Comparison of ENCODE assay signal across 22 mouse cellular contexts in genomic region chr5:90700178-90700577, GRCm38 (mm10). TPM values are rescaled to one million over a fixed set of nuclear protein-coding genes. Genes with fewer than 3 reads are reported as not detected.
A peak's percentile ranks its signal among the peaks of the same experiment; 100 is the strongest.
DNase-seq lines count a peak whose midpoint lies in the region; ATAC-seq and TF ChIP-seq lines count a peak whose summit lies in the region.
"Had no signal": no experiment of that assay in that cellular context is flagged by ENCODE, and none has a peak within 500 bp of the region (broad histone marks: within the 10 kb centered on the region; RNA-seq: fewer than 3 reads in every experiment).

No protein-coding gene starts in this region.

- no peak for TF ChIP-seq POLR2A in bone marrow macrophage, adult 2 months (IDR thresholded peaks at IDR 0.05; ENCODE audit: borderline replicate concordance, low read depth, low read length)

- H3K9ac ChIP-seq in liver, postnatal 0 days (replicated peaks), result no peak overlapping the region
- H3K9ac ChIP-seq in hindbrain, embryonic 16.5 days (ENCODE audit: low read depth, low read length), result no peak overlapping the region
- H3K9ac ChIP-seq: embryonic facial prominence, embryonic 12.5 days; forebrain, embryonic 15.5 days; heart, embryonic 13.5 days; hindbrain, embryonic 12.5 days had no signal

- WGBS in liver, postnatal 0 days (ENCODE audit: insufficient replicate concordance), result 80% methylated on average over 7 of the region's 7 CpGs
- WGBS in hindbrain, embryonic 16.5 days, result 95% methylated on average over 7 of the region's 7 CpGs

- no peak overlapping the region for H3K4me3 ChIP-seq in liver, postnatal 0 days (ENCODE audit: low read depth, low read length)
- no peak overlapping the region for H3K4me3 ChIP-seq in bone marrow macrophage, adult 2 months (ENCODE audit: insufficient read depth, low read length)
- H3K4me3 ChIP-seq in hindbrain, embryonic 16.5 days (ENCODE audit: low read length), result no peak overlapping the region
- H3K4me3 ChIP-seq: embryonic facial prominence, embryonic 12.5 days; forebrain, embryonic 15.5 days; heart, adult 2 months; heart, embryonic 13.5 days; hindbrain, embryonic 12.5 days had no signal

- 0 out of 2 replicates have a peak, but pooled peaks have one; percentile 19 for TF ChIP-seq EP300 in liver, postnatal 0 days (IDR thresholded peaks at IDR 0.05; ENCODE audit: low read depth)

- H3K9me3 ChIP-seq in liver, postnatal 0 days (ENCODE audit: low read length), result no peaks in the 10 kb centered on the region
- H3K9me3 ChIP-seq in hindbrain, embryonic 16.5 days (ENCODE audit: control insufficient read depth, low read length), result no peaks in the 10 kb centered on the region
- H3K9me3 ChIP-seq: embryonic facial prominence, embryonic 12.5 days; forebrain, embryonic 15.5 days; heart, embryonic 13.5 days; hindbrain, embryonic 12.5 days had no signal

- H3K27me3 ChIP-seq in liver, postnatal 0 days (ENCODE audit: insufficient read depth, low read length), result no peaks in the 10 kb centered on the region
- H3K27me3 ChIP-seq in hindbrain, embryonic 16.5 days (replicated peaks; ENCODE audit: control insufficient read depth, insufficient read depth, low read length), result no peaks in the 10 kb centered on the region
- H3K27me3 ChIP-seq: embryonic facial prominence, embryonic 12.5 days; forebrain, embryonic 15.5 days; heart, embryonic 13.5 days; hindbrain, embryonic 12.5 days had no signal

- H3K4me1 ChIP-seq in liver, postnatal 0 days (ENCODE audit: insufficient read depth), result no peaks in the 10 kb centered on the region; the same call in 1 of the 2 replicates
- peaks cover 30% of the 10 kb centered on the region for H3K4me1 ChIP-seq in bone marrow macrophage, adult 2 months (ENCODE audit: control insufficient read depth, insufficient read depth, low read length)
- H3K4me1 ChIP-seq in hindbrain, embryonic 16.5 days (ENCODE audit: control insufficient read depth, insufficient read depth, low read depth, low read length), result no peaks in the 10 kb centered on the region
- H3K4me1 ChIP-seq: embryonic facial prominence, embryonic 12.5 days; forebrain, embryonic 15.5 days; heart, embryonic 13.5 days; hindbrain, embryonic 12.5 days had no signal

- no peak overlapping the region for H3K27ac ChIP-seq in liver, postnatal 0 days (ENCODE audit: low read depth)
- peak overlapping the region; percentile 38 for H3K27ac ChIP-seq in bone marrow macrophage, adult 2 months (ENCODE audit: insufficient read depth, low read depth, low read length)
- H3K27ac ChIP-seq in hindbrain, embryonic 16.5 days (ENCODE audit: low read depth, low read length), result no peak overlapping the region
- H3K27ac ChIP-seq: embryonic facial prominence, embryonic 12.5 days; forebrain, embryonic 15.5 days; heart, adult 2 months; heart, embryonic 13.5 days; hindbrain, embryonic 12.5 days; hindbrain, postnatal 0 days had no signal

- ATAC-seq in liver, postnatal 0 days, result no peak
- ATAC-seq in hematopoietic stem cell, adult 5-6 weeks (replicated peaks in 1 of 2; ENCODE audit: insufficient read depth in 1 of 2, low FRiP score in 2 of 2, low TSS enrichment in 1 of 2, low read depth in 1 of 2, poor library complexity in 2 of 2, severe bottlenecking in 2 of 2), result peak; percentile 44 to 73; a peak in 2 of 4 replicates
- peak; percentile 49; the same call in 1 of the 2 replicates for ATAC-seq in neutrophil, adult 5-6 weeks (ENCODE audit: extremely low read depth, insufficient number of reproducible peaks, low FRiP score, poor library complexity, severe bottlenecking)
- ATAC-seq in hindbrain, embryonic 16.5 days, result no peak
- ATAC-seq: forebrain, embryonic 15.5 days; hindbrain, postnatal 0 days had no signal

- no peak for TF ChIP-seq CTCF in liver, postnatal 0 days (IDR thresholded peaks at IDR 0.05; ENCODE audit: low read depth)
- no peak for TF ChIP-seq CTCF in bone marrow macrophage, adult 2 months (IDR thresholded peaks at IDR 0.05; ENCODE audit: low read depth, low read length)

- no peaks in the 10 kb centered on the region for H3K36me3 ChIP-seq in liver, postnatal 0 days (replicated peaks; ENCODE audit: insufficient read depth, low read length)
- H3K36me3 ChIP-seq in hindbrain, embryonic 16.5 days (ENCODE audit: control insufficient read depth, insufficient read depth, low read length), result no peaks in the 10 kb centered on the region
- H3K36me3 ChIP-seq: embryonic facial prominence, embryonic 12.5 days; forebrain, embryonic 15.5 days; heart, embryonic 13.5 days; hindbrain, embryonic 12.5 days had no signal

- DNase-seq in liver, postnatal 0 days, result no peak
- no peak for DNase-seq in liver
- DNase-seq in kidney, postnatal 36 days, result no peak
- DNase-seq: adrenal gland, adult 8-10 months; adrenal gland, postnatal 36 days; cerebellum, adult 11 months; cerebellum, adult 8-10 months; cerebellum, postnatal 14 days; heart, adult 2 months; heart, postnatal 36 days had no signal

- no peak overlapping the region for H3K4me2 ChIP-seq in liver, postnatal 0 days (ENCODE audit: low read depth, low read length)
- no peak overlapping the region for H3K4me2 ChIP-seq in hindbrain, embryonic 16.5 days (ENCODE audit: low read length)
- H3K4me2 ChIP-seq: embryonic facial prominence, embryonic 12.5 days; forebrain, embryonic 15.5 days; heart, embryonic 13.5 days; hindbrain, embryonic 12.5 days had no signal

RNA-seq across cellular contexts. Expression of gene Cxcl5, which starts 59.0 kb away (rescaled TPM):
- polyA plus RNA-seq in liver, postnatal 0 days (2015; fragmentation: Nextera tagmentation; extraction: Ambion mirVana), result 1.7 and 1.9 TPM in 2 replicates
- polyA plus RNA-seq in bone marrow macrophage, adult 2 months (2012; ENCODE audit: insufficient read depth, insufficient read length, missing spikeins), result 0.35 TPM in 1 of 2 replicates, not detected in the other
- total RNA-seq in hematopoietic stem cell, adult 5-6 weeks (2017), result not detected in 2 replicates
- total RNA-seq in neutrophil, adult 5-6 weeks (2017), result 0.25 and 0.81 TPM in 2 replicates
- 0.29 and 0.61 TPM in 2 replicates for polyA plus RNA-seq in hindbrain, embryonic 16.5 days (2015; fragmentation: Nextera tagmentation; extraction: Ambion mirVana)
- total RNA-seq: adrenal gland, adult 8-10 months; adrenal gland, postnatal 36 days; gastrocnemius, adult 8-10 months; hindbrain, postnatal 0 days had no signal
- polyA plus RNA-seq: forebrain, embryonic 11.5 days had no signal

RNA-seq across cellular contexts. Expression of gene Rassf6, which starts 59.7 kb away (rescaled TPM):
- polyA plus RNA-seq in liver, postnatal 0 days (2015; fragmentation: Nextera tagmentation; extraction: Ambion mirVana), result 7.1 and 7.9 TPM in 2 replicates
- not detected in 2 replicates for polyA plus RNA-seq in bone marrow macrophage, adult 2 months (2012; ENCODE audit: insufficient read depth, insufficient read length, missing spikeins)
- total RNA-seq in hematopoietic stem cell, adult 5-6 weeks (2017), result 2.0 and 5.3 TPM in 2 replicates
- 4.8 and 5.5 TPM in 2 replicates for total RNA-seq in neutrophil, adult 5-6 weeks (2017)
- polyA plus RNA-seq in hindbrain, embryonic 16.5 days (2015; fragmentation: Nextera tagmentation; extraction: Ambion mirVana), result 3.3 and 4.1 TPM in 2 replicates
- total RNA-seq: gastrocnemius, adult 8-10 months; gastrocnemius, postnatal 4 days; heart, adult 2 months; heart, postnatal 36 days had no signal

Comparison
In these comparisons a context has a peak if more than half of its experiments do, and no peak if none do; other contexts are left out.
1. ATAC-seq: peak in hematopoietic stem cell, adult 5-6 weeks (2 of 2) and neutrophil, adult 5-6 weeks (single experiment); none in liver, postnatal 0 days (single experiment) and hindbrain, embryonic 16.5 days (single experiment).